Mouse (Mus musculus) C2C12 (cell line): ENCODE results near the gene Nln.

Experiments
- CEBPB ChIP-seq: IDR thresholded peaks from one replicate; pipeline ENCODE4 v1.6.1; 2011; ENCODE audit warnings: low read depth, mild to moderate bottlenecking, control low read depth, moderate library complexity
- CTCF ChIP-seq: IDR thresholded peaks from one replicate; pipeline ENCODE4 v1.5.1; 2011; ENCODE audit not compliant: control insufficient read depth, insufficient read depth, insufficient read length
- FOSL1 ChIP-seq: IDR thresholded peaks from one replicate; pipeline ENCODE4 v1.8.0; 2011; ENCODE audit warnings: mild to moderate bottlenecking, low read length; ENCODE audit not compliant: poor library complexity, insufficient read depth, severe bottlenecking
- MAX ChIP-seq: IDR thresholded peaks from one replicate; pipeline ENCODE4 v1.6.1; 2011; ENCODE audit warnings: mild to moderate bottlenecking, control low read depth
- MYOD1 ChIP-seq: IDR thresholded peaks from one replicate; pipeline ENCODE4 v1.6.1; 2011; ENCODE audit warnings: low read depth; ENCODE audit not compliant: control insufficient read depth, insufficient read length
- MYOG ChIP-seq: IDR thresholded peaks from one replicate; pipeline ENCODE4 v1.6.1; 2011; ENCODE audit not compliant: control insufficient read depth, insufficient read length; ENCODE audit errors: extremely low read depth
- USF1 ChIP-seq: IDR thresholded peaks from one replicate; pipeline ENCODE4 v1.6.1; 2011; ENCODE audit warnings: low read depth, mild to moderate bottlenecking, control low read depth, moderate library complexity

- TF ChIP-seq CTCF (no peak), MAX (no peak), USF1 (no peak), MYOG (no peak), MYOD1 (no peak), CEBPB (no peak), FOSL1 (no peak)
These were observed 71.1 kb downstream of the Nln start for GRCm38 (mm10) chr13:104038358-104038757.
